Mouse (Mus musculus): ENCODE results near the gene Jarid2. TPM values are rescaled to one million over a fixed set of nuclear protein-coding genes. Genes with fewer than 3 reads are reported as not detected.
A peak's percentile ranks its signal among the peaks of the same experiment; 100 is the strongest.
"Not testable (repeated sequence)": the region's sequence is repeated elsewhere in the genome, so short reads cannot be mapped to it uniquely, and the experiment has no call there.

The Jarid2 gene
- polyA plus RNA-seq, 1 experiment from 2014 or later = 54.5 TPM

GRCm38 (mm10) chr13:44828903-44829302 is 99.6 kb downstream of the Jarid2 start:
- ATAC-seq = no peak
- H3K4me1 ChIP-seq (replicated peaks) = no peaks in the 10 kb centered on the region
- 80% methylated on average over 5 of the region's 5 CpGs for WGBS

GRCm38 (mm10) chr13:44832104-44832503 is 102.8 kb downstream of the Jarid2 start:
- WGBS = 84% methylated on average over 2 of the region's 2 CpGs
- no peak overlapping the region for H3K4me3 ChIP-seq (replicated peaks)
- ATAC-seq = no peak

More at GRCm38 (mm10) chr13:44828903-44829302, 99.6 kb downstream of the Jarid2 start:
- no peak overlapping the region for H3K4me2 ChIP-seq (replicated peaks)
- H3K27me3 ChIP-seq = no peaks in the 10 kb centered on the region
- H3K36me3 ChIP-seq = no peaks in the 10 kb centered on the region
- H3K9me3 ChIP-seq = no peaks in the 10 kb centered on the region
- H3K27ac ChIP-seq = no peak overlapping the region
- no peak overlapping the region for H3K9ac ChIP-seq (replicated peaks)
- no peak overlapping the region for H3K4me3 ChIP-seq (replicated peaks)

GRCm38 (mm10) chr13:44832866-44833265 is 103.6 kb downstream of the Jarid2 start:
- Histone ChIP-seq H3K27me3 (no peaks in the 10 kb centered on the region), H3K36me3 (no peaks in the 10 kb centered on the region), H3K4me3 (replicated peaks) (no peak overlapping the region), H3K9me3 (no peaks in the 10 kb centered on the region), H3K4me1 (replicated peaks) (0 out of 2 replicates have a peak, but pooled peaks cover 4% of the 10 kb centered on the region), H3K27ac (no peak overlapping the region), H3K9ac (replicated peaks) (no peak overlapping the region), H3K4me2 (replicated peaks) (no peak overlapping the region)
- no peak for ATAC-seq
- 91% methylated on average over 4 of the region's 4 CpGs for WGBS

More at GRCm38 (mm10) chr13:44832104-44832503, 102.8 kb downstream of the Jarid2 start:
- Histone ChIP-seq H3K9me3 (no peaks in the 10 kb centered on the region), H3K36me3 (no peaks in the 10 kb centered on the region), H3K27ac (no peak overlapping the region), H3K4me1 (replicated peaks) (no peaks in the 10 kb centered on the region), H3K27me3 (no peaks in the 10 kb centered on the region), H3K4me2 (replicated peaks) (no peak overlapping the region), H3K9ac (replicated peaks) (no peak overlapping the region)

- Histone ChIP-seq H3K4me1 (replicated peaks) (0 out of 2 replicates have a peak, but pooled peaks cover 4% of the 10 kb centered on the region), H3K9me3 (no peaks in the 10 kb centered on the region), H3K4me2 (replicated peaks) (no peak overlapping the region), H3K27me3 (no peaks in the 10 kb centered on the region), H3K36me3 (no peaks in the 10 kb centered on the region), H3K27ac (no peak overlapping the region), H3K4me3 (replicated peaks) (no peak overlapping the region), H3K9ac (replicated peaks) (no peak overlapping the region)
- 63% methylated on average over 3 of the region's 3 CpGs for WGBS
- ATAC-seq = peak; percentile 70; the same call in 1 of the 2 replicates
Measured at GRCm38 (mm10) chr13:44833353-44833752, 104.1 kb downstream of the Jarid2 start.

- H3K4me2 ChIP-seq (replicated peaks) = no peak overlapping the region
- H3K9me3 ChIP-seq = no peaks in the 10 kb centered on the region
- H3K27ac ChIP-seq = no peak overlapping the region
- no peak overlapping the region for H3K9ac ChIP-seq (replicated peaks)
- H3K4me3 ChIP-seq (replicated peaks) = no peak overlapping the region
- no peaks in the 10 kb centered on the region for H3K27me3 ChIP-seq
- peaks cover 42% of the 10 kb centered on the region for H3K4me1 ChIP-seq (replicated peaks)
- 83% methylated on average over 6 of the region's 6 CpGs for WGBS
- H3K36me3 ChIP-seq = no peaks in the 10 kb centered on the region
- ATAC-seq = no peak
Measured at GRCm38 (mm10) chr13:44837445-44837844, 108.2 kb downstream of the Jarid2 start.

GRCm38 (mm10) chr13:44839866-44840835 is 110.9 kb downstream of the Jarid2 start:
- Histone ChIP-seq H3K4me1 (replicated peaks) (peaks cover 65% of the 10 kb centered on the region), H3K4me3 (replicated peaks) (peak overlapping the region; percentile 43), H3K4me2 (replicated peaks) (peak overlapping the region; percentile 70), H3K27ac (peak overlapping the region; percentile 97), H3K27me3 (no peaks in the 10 kb centered on the region), H3K9ac (replicated peaks) (peak overlapping the region; percentile 66), H3K36me3 (no peaks in the 10 kb centered on the region), H3K9me3 (no peaks in the 10 kb centered on the region)
- WGBS = 2% methylated on average over 20 of the region's 20 CpGs
- ATAC-seq = peak; percentile 95

GRCm38 (mm10) chr13:44851426-44851825 is 122.2 kb downstream of the Jarid2 start:
- Histone ChIP-seq H3K4me3 (replicated peaks) (no peak overlapping the region), H3K4me2 (replicated peaks) (no peak overlapping the region), H3K36me3 (peaks cover 16% of the 10 kb centered on the region; the same call in 1 of the 2 replicates), H3K27ac (no peak overlapping the region), H3K9me3 (no peaks in the 10 kb centered on the region), H3K27me3 (no peaks in the 10 kb centered on the region), H3K4me1 (replicated peaks) (peaks cover 7% of the 10 kb centered on the region), H3K9ac (replicated peaks) (no peak overlapping the region)
- 43% methylated on average over 2 of the region's 2 CpGs for WGBS
- ATAC-seq = no peak

GRCm38 (mm10) chr13:44852024-44852423 is 122.8 kb downstream of the Jarid2 start:
- Histone ChIP-seq H3K27me3 (no peaks in the 10 kb centered on the region), H3K4me3 (replicated peaks) (no peak overlapping the region), H3K4me1 (replicated peaks) (peaks cover 12% of the 10 kb centered on the region), H3K27ac (no peak overlapping the region), H3K4me2 (replicated peaks) (no peak overlapping the region), H3K9me3 (no peaks in the 10 kb centered on the region), H3K9ac (replicated peaks) (no peak overlapping the region), H3K36me3 (peaks cover 16% of the 10 kb centered on the region; the same call in 1 of the 2 replicates)
- 81% methylated on average over 3 of the region's 3 CpGs for WGBS
- no peak for ATAC-seq

- no peak overlapping the region for H3K27ac ChIP-seq
- H3K9me3 ChIP-seq = peaks cover 6% of the 10 kb centered on the region
- ATAC-seq = no peak
- no peak overlapping the region for H3K4me2 ChIP-seq (replicated peaks)
- no peak overlapping the region for H3K9ac ChIP-seq (replicated peaks)
- H3K4me3 ChIP-seq (replicated peaks) = no peak overlapping the region
- no peaks in the 10 kb centered on the region for H3K36me3 ChIP-seq
- peaks cover 17% of the 10 kb centered on the region for H3K4me1 ChIP-seq (replicated peaks)
- WGBS = 90% methylated on average over 2 of the region's 2 CpGs
- H3K27me3 ChIP-seq = no peaks in the 10 kb centered on the region
Measured at GRCm38 (mm10) chr13:44865566-44865965, 136.3 kb downstream of the Jarid2 start.

- no peaks in the 10 kb centered on the region for H3K27me3 ChIP-seq
- WGBS = 58% methylated on average over 4 of the region's 4 CpGs
- peaks cover 6% of the 10 kb centered on the region for H3K9me3 ChIP-seq
- H3K4me3 ChIP-seq (replicated peaks) = no peak overlapping the region
- no peak overlapping the region for H3K4me2 ChIP-seq (replicated peaks)
- peaks cover 6% of the 10 kb centered on the region; the same call in 1 of the 2 replicates for H3K36me3 ChIP-seq
- peak; percentile 60 for ATAC-seq
- H3K9ac ChIP-seq (replicated peaks) = no peak overlapping the region
- H3K4me1 ChIP-seq (replicated peaks) = peaks cover 21% of the 10 kb centered on the region
- peak overlapping the region; percentile 26; the same call in 1 of the 2 replicates for H3K27ac ChIP-seq
Measured at GRCm38 (mm10) chr13:44868037-44868650, 138.9 kb downstream of the Jarid2 start.

GRCm38 (mm10) chr13:44869418-44870119 is 140.3 kb downstream of the Jarid2 start:
- 74% methylated on average over 47 of the region's 47 CpGs for WGBS
- not testable (repeated sequence) for H3K4me3 ChIP-seq (replicated peaks); H3K9me3 ChIP-seq; H3K9ac ChIP-seq (replicated peaks); H3K36me3 ChIP-seq; H3K27ac ChIP-seq; H3K4me2 ChIP-seq (replicated peaks); H3K27me3 ChIP-seq
- peak; percentile 99 for ATAC-seq
- H3K4me1 ChIP-seq (replicated peaks) = peaks cover 31% of the 10 kb centered on the region
